Mouse (Mus musculus) ES-E14 (cell line): Measurements from ENCODE around the gene Fibin.

ENCODE experiments used
- CHD2 ChIP-seq: IDR thresholded peaks from 2 replicates; pipeline ENCODE4 v1.6.1; 2014; ENCODE audit warnings: mild to moderate bottlenecking, low read depth, low read length, inconsistent platforms
- HCFC1 ChIP-seq: IDR thresholded peaks from 2 replicates; pipeline ENCODE4 v1.6.1; 2012; ENCODE audit warnings: low read length, inconsistent platforms, borderline replicate concordance; ENCODE audit not compliant: insufficient read depth
- ZC3H11A ChIP-seq: IDR thresholded peaks from 2 replicates; pipeline ENCODE4 v1.6.1; 2012; ENCODE audit warnings: low read depth, mild to moderate bottlenecking, inconsistent platforms, low read length, borderline replicate concordance
- ZNF384 ChIP-seq: IDR thresholded peaks from 2 replicates; pipeline ENCODE4 v1.6.1; 2012; ENCODE audit warnings: low read depth, low read length, inconsistent platforms

DNA sequence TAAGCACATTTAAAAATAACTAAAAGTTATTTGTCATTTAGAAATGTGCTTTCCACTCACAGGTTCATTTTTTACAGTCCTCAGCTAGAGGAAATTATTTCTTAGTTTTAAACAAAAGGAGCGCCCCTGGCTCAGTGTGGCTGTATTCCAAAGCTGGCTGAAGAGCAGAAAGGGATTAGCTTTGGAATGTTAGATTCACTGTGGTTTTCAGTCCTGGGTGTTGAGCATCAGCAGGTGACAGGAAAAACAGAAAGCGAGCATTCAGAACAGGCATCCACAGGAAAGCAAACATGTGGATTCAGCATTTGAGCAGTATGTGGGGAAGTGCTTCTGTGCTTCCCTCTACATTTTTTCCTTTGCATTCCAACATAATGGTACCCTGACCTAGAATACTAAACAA lies 10.2 kb upstream of the Fibin start:
- TF ChIP-seq ZNF384 (no peak), HCFC1 (no peak), ZC3H11A (no peak), CHD2 (no peak)
